Mouse (Mus musculus) megakaryocyte-erythroid progenitor cell, adult 5-6 weeks (primary cell): Measurements from ENCODE around the gene Cobl. TPM values are rescaled to one million over a fixed set of nuclear protein-coding genes. Genes with fewer than 3 reads are reported as not detected.

Source experiments
- ATAC-seq: replicated peaks from 2 replicates; pipeline ENCODE4 v1.8.0; 2016; ENCODE audit warnings: mild to moderate bottlenecking, inconsistent platforms; ENCODE audit not compliant: severe bottlenecking, poor library complexity, low FRiP score, low TSS enrichment
- total RNA-seq, 2 experiments: library from RNA; stranded (forward) in 1 of 2; stranded (reverse) in 1 of 2; fragments of 200-1000, 215-1000 nt in 1 of 2; fragments of >200 nt in 1 of 2; fragmentation: Nextera tagmentation in 1 of 2; gene quantifications; 2 replicates each; pipeline ENCODE4 v1.2.3; 2014 to 2017

Gene Cobl
- total RNA-seq, 2 experiments from 2014 or later: not detected

DNA sequence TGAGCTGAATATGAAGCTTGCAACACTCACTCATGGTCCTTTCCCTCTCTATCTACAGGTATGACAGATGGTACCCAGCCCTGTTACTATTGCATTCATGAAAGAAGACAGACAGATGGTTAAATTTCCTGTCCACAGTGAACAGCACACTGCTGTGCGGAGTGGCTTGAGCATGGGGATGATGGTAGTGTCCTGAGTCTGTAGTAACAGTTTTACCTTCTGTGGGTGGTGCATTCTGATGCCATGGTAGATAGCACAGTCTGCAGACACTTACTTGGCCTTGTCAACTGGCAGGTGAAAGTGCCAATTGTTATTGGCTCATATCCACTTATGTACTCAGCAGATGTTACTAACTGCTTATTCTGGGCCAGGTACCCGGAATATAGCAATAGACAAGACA, 273.4 kb downstream of the Cobl start:
- ATAC-seq: no peak

DNA sequence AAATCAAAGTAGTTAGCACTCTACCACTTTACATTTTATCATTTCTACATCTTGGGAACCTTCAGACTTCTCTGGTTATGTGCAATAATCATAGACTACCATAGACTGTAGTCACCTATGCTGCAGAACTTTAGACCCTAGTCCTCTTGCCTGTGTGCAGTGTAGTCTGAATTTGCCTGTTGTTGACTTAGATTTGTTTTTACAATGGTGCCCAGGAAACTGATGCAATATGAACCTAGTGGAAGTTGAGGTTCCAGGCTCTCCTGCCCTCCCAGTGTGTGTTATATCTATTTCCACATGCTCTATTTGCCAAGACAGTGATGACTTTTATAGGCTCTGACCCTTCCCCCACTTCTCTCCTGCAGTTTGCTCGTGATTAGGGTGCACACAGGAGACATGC, 274.3 kb downstream of the Cobl start:
- ATAC-seq: no peak
